8 mouse cellular contexts compared by ENCODE assay signal in the genomic region with DNA sequence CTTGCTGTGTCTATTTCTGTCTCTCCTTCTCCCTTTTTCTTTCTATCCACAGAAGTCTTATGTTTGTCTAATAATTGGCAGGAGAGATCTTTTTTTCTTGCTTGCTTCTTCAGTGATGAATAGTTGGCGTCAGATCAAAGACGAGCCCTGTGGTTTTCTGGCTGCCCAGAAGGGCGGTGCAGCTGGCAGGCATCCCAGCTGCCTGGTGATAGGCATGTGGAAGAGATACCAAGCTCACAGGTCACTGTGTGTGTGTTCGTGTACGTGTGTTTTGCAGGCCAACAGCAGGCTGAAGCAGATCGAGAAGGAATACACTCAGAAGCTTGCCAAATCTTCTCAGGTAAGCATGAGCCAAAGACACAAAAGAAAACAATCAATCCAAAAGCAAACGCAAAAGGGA.
A peak's percentile ranks its signal among the peaks of the same experiment; 100 is the strongest.
DNase-seq lines count a peak whose midpoint lies in the region; ATAC-seq and TF ChIP-seq lines count a peak whose summit lies in the region.

No protein-coding gene starts in this region.

- H3K4me1 ChIP-seq in liver, embryonic 11.5 days (replicated peaks; ENCODE audit: control insufficient read depth, insufficient read depth, low read length): no peaks in the 10 kb centered on the region
- H3K4me1 ChIP-seq in forebrain, embryonic 11.5 days (replicated peaks; ENCODE audit: control insufficient read depth, insufficient read depth, low read length): no peaks in the 10 kb centered on the region
- peaks cover 27% of the 10 kb centered on the region for H3K4me1 ChIP-seq in heart, postnatal 0 days (ENCODE audit: control insufficient read depth, insufficient read depth)
- peaks cover 21% of the 10 kb centered on the region for H3K4me1 ChIP-seq in limb, embryonic 15.5 days

- no peak for ATAC-seq in liver, embryonic 11.5 days (replicated peaks; ENCODE audit: low FRiP score)
- ATAC-seq in forebrain, embryonic 11.5 days (replicated peaks; ENCODE audit: low FRiP score): 0 out of 2 replicates have a peak, but pooled peaks have one; percentile 46
- peak; percentile 84 for ATAC-seq in heart, postnatal 0 days (ENCODE audit: insufficient read depth, low read depth)
- ATAC-seq in limb, embryonic 15.5 days (ENCODE audit: insufficient number of reproducible peaks, low FRiP score, low TSS enrichment, low read depth): no peak

- no peak overlapping the region for H3K27ac ChIP-seq in liver, embryonic 11.5 days (ENCODE audit: low read depth, low read length)
- H3K27ac ChIP-seq in forebrain, embryonic 11.5 days (ENCODE audit: low read depth, low read length): no peak overlapping the region
- peak overlapping the region; percentile 21; the same call in 1 of the 2 replicates for H3K27ac ChIP-seq in heart, postnatal 0 days (ENCODE audit: low read depth)
- peak overlapping the region; percentile 64 for H3K27ac ChIP-seq in limb, embryonic 15.5 days

- no peak overlapping the region for H3K4me2 ChIP-seq in liver, embryonic 11.5 days
- H3K4me2 ChIP-seq in forebrain, embryonic 11.5 days (ENCODE audit: low read depth, low read length, severe bottlenecking): no peak overlapping the region
- H3K4me2 ChIP-seq in heart, postnatal 0 days (ENCODE audit: low read depth, low read length): peak overlapping the region; percentile 26
- no peak overlapping the region for H3K4me2 ChIP-seq in limb, embryonic 15.5 days

- no peak; the same call in 1 of the 2 replicates for TF ChIP-seq EP300 in heart, postnatal 0 days (IDR thresholded peaks at IDR 0.05; ENCODE audit: low read depth)

- peak; percentile 23 for DNase-seq in liver
- no peak for DNase-seq in liver, embryonic 11.5 days (ENCODE audit: low spot score)
- DNase-seq in adrenal gland, postnatal 10 days: peak; percentile 88
- DNase-seq in forebrain, embryonic 11.5 days (ENCODE audit: low spot score): peak; percentile 50
- DNase-seq in heart, postnatal 0 days (ENCODE audit: low spot score): peak; percentile 76
- DNase-seq in right cerebral cortex, postnatal 10 days (ENCODE audit: low spot score in 2 of 2): peak; percentile 74
- no peak for DNase-seq in embryo, embryonic 9.5 days (ENCODE audit: extremely low spot score)

- H3K36me3 ChIP-seq in liver, embryonic 11.5 days (ENCODE audit: control insufficient read depth, insufficient read depth, low read length): no peaks in the 10 kb centered on the region
- H3K36me3 ChIP-seq in forebrain, embryonic 11.5 days (ENCODE audit: control insufficient read depth, insufficient read depth, low read length): no peaks in the 10 kb centered on the region
- H3K36me3 ChIP-seq in heart, postnatal 0 days (replicated peaks; ENCODE audit: control insufficient read depth, insufficient read depth, low read length): no peaks in the 10 kb centered on the region
- no peaks in the 10 kb centered on the region for H3K36me3 ChIP-seq in limb, embryonic 15.5 days

- no peak overlapping the region for H3K4me3 ChIP-seq in liver, embryonic 11.5 days (ENCODE audit: low read depth, low read length)
- H3K4me3 ChIP-seq in forebrain, embryonic 11.5 days (ENCODE audit: low read depth, low read length): no peak overlapping the region
- H3K4me3 ChIP-seq in heart, postnatal 0 days (ENCODE audit: low read depth, low read length): no peak overlapping the region
- H3K4me3 ChIP-seq in limb, embryonic 15.5 days: no peak overlapping the region

- H3K27me3 ChIP-seq in liver, embryonic 11.5 days (replicated peaks; ENCODE audit: control insufficient read depth, insufficient read depth, low read length): no peaks in the 10 kb centered on the region
- H3K27me3 ChIP-seq in forebrain, embryonic 11.5 days (ENCODE audit: control insufficient read depth, insufficient read depth, low read length): no peaks in the 10 kb centered on the region
- H3K27me3 ChIP-seq in heart, postnatal 0 days (ENCODE audit: control insufficient read depth, insufficient read depth, low read length): no peaks in the 10 kb centered on the region
- no peaks in the 10 kb centered on the region for H3K27me3 ChIP-seq in limb, embryonic 15.5 days

- no peak for TF ChIP-seq CTCF in heart, postnatal 0 days (IDR thresholded peaks at IDR 0.05; ENCODE audit: low read depth)

- WGBS in liver, embryonic 11.5 days: 50% methylated on average over 7 of the region's 7 CpGs
- 59% methylated on average over 7 of the region's 7 CpGs for WGBS in forebrain, embryonic 11.5 days
- 10% methylated on average over 7 of the region's 7 CpGs for WGBS in heart, postnatal 0 days
- 25% methylated on average over 7 of the region's 7 CpGs for WGBS in limb, embryonic 15.5 days

- H3K9ac ChIP-seq in liver, embryonic 11.5 days (ENCODE audit: low read depth, low read length): no peak overlapping the region
- no peak overlapping the region for H3K9ac ChIP-seq in forebrain, embryonic 11.5 days (ENCODE audit: low read length)
- no peak overlapping the region for H3K9ac ChIP-seq in heart, postnatal 0 days (replicated peaks; ENCODE audit: low read depth, low read length)
- no peak overlapping the region for H3K9ac ChIP-seq in limb, embryonic 15.5 days

- no peaks in the 10 kb centered on the region for H3K9me3 ChIP-seq in liver, embryonic 11.5 days (ENCODE audit: control insufficient read depth, low read length)
- H3K9me3 ChIP-seq in forebrain, embryonic 11.5 days (ENCODE audit: control insufficient read depth, low read length): no peaks in the 10 kb centered on the region
- no peaks in the 10 kb centered on the region for H3K9me3 ChIP-seq in heart, postnatal 0 days (replicated peaks; ENCODE audit: control insufficient read depth, low read length)
- H3K9me3 ChIP-seq in limb, embryonic 15.5 days: no peaks in the 10 kb centered on the region

Comparison
In these comparisons a context has a peak if more than half of its experiments do, and no peak if none do; other contexts are left out.
1. DNase-seq: peak in liver (single experiment), adrenal gland, postnatal 10 days (single experiment), forebrain, embryonic 11.5 days (single experiment), heart, postnatal 0 days (single experiment) and right cerebral cortex, postnatal 10 days (2 of 2); none in liver, embryonic 11.5 days (single experiment) and embryo, embryonic 9.5 days (single experiment).
2. ATAC-seq: peak in forebrain, embryonic 11.5 days (single experiment) and heart, postnatal 0 days (single experiment); none in liver, embryonic 11.5 days (single experiment) and limb, embryonic 15.5 days (single experiment).
3. H3K27ac ChIP-seq: peak in heart, postnatal 0 days (single experiment) and limb, embryonic 15.5 days (single experiment); none in liver, embryonic 11.5 days (single experiment) and forebrain, embryonic 11.5 days (single experiment).